Mouse (Mus musculus): ENCODE data around the gene Vmp1.

GRCm38 (mm10) chr11:86585598-86585984 is 98.0 kb downstream of the Vmp1 start:
- TF ChIP-seq CTCF (IDR thresholded peaks at IDR 0.05; ENCODE audit: control insufficient read depth, insufficient read depth, insufficient read length) (no peak), USF1 (IDR thresholded peaks at IDR 0.05; ENCODE audit: low read depth) (no peak), MAX (IDR thresholded peaks at IDR 0.05) (no peak), CEBPB (IDR thresholded peaks at IDR 0.05; ENCODE audit: low read depth) (no peak), MYOD1 (IDR thresholded peaks at IDR 0.05; ENCODE audit: control insufficient read depth, insufficient read length, low read depth) (no peak), MYOG (IDR thresholded peaks at IDR 0.05; ENCODE audit: control insufficient read depth, extremely low read depth, insufficient read length) (no peak), FOSL1 (IDR thresholded peaks at IDR 0.05; ENCODE audit: insufficient read depth, low read length, poor library complexity, severe bottlenecking) (no peak)

All from C2C12 (cell line).